Mouse (Mus musculus) CH12.LX (cell line): ENCODE measurements around the gene Gm37240. TPM values are rescaled to one million over a fixed set of nuclear protein-coding genes. Genes with fewer than 3 reads are reported as not detected.

Experiments
- DNase-seq: peaks from one replicate; pipeline ENCODE4 v3.0.0-alpha.2; 2013; ENCODE audit errors: extremely low read depth
- H3K27ac ChIP-seq: 2 replicates; pipeline ENCODE4 v1.5.1; 2012; ENCODE audit warnings: low read depth, mild to moderate bottlenecking, control low read depth, moderate library complexity; ENCODE audit not compliant: insufficient read depth
- H3K27me3 ChIP-seq: replicated peaks from 2 replicates; pipeline ENCODE3; 2012; ENCODE audit warnings: inconsistent platforms
- H3K36me3 ChIP-seq, 2 experiments: replicated peaks in 1 of 2; 2 replicates each; pipeline versions ENCODE3 to v1.6.1; 2012; ENCODE audit warnings: inconsistent platforms in 1 of 2, low read length in 1 of 2, mild to moderate bottlenecking in 1 of 2, mixed read lengths in 1 of 2, moderate library complexity in 1 of 2; ENCODE audit not compliant: control insufficient read depth in 1 of 2, insufficient read depth in 1 of 2
- H3K4me1 ChIP-seq, 2 experiments: 2 replicates each; pipeline ENCODE4 v1.6.1; 2012; ENCODE audit warnings: inconsistent platforms in 1 of 2, moderate library complexity in 1 of 2; ENCODE audit not compliant: insufficient read depth in 2 of 2, control insufficient read depth in 1 of 2
- H3K4me2 ChIP-seq: 2 replicates; pipeline ENCODE4 v1.6.1; 2012; ENCODE audit warnings: low read depth, mild to moderate bottlenecking, control low read depth; ENCODE audit not compliant: poor library complexity, insufficient read depth, severe bottlenecking
- H3K4me3 ChIP-seq, 3 experiments: fragments of 150-350 bp in 1 of 3; sonication (generic) in 1 of 3; replicated peaks in 1 of 3; 2 replicates each; pipeline versions ENCODE3 to v1.5.1; 2011 to 2012; ENCODE audit warnings: low read depth in 2 of 3, low read length in 2 of 3, mild to moderate bottlenecking in 2 of 3, moderate library complexity in 2 of 3, control low read depth in 1 of 3, improper control_type of control experiment in 1 of 3, inconsistent platforms in 1 of 3, mixed read lengths in 1 of 3; ENCODE audit not compliant: poor library complexity in 1 of 3
- H3K79me2 ChIP-seq: replicated peaks from 2 replicates; pipeline ENCODE4 v1.6.1; 2012; ENCODE audit warnings: mild to moderate bottlenecking, moderate library complexity; ENCODE audit not compliant: control insufficient read depth, poor library complexity, insufficient read depth, severe bottlenecking; ENCODE audit errors: extremely low read depth
- H3K9ac ChIP-seq: 2 replicates; pipeline ENCODE4 v1.6.1; 2012; ENCODE audit warnings: low read depth, mild to moderate bottlenecking, control low read depth, moderate library complexity; ENCODE audit not compliant: insufficient read depth
- H3K9me3 ChIP-seq: replicated peaks from 2 replicates; pipeline ENCODE3; 2012; ENCODE audit warnings: low read length, inconsistent platforms, mixed read lengths
- CHD1 ChIP-seq: IDR thresholded peaks from 2 replicates; pipeline ENCODE4 v1.6.1; 2012; ENCODE audit warnings: low read depth, low read length, improper control_type of control experiment, inconsistent platforms
- CHD2 ChIP-seq: IDR thresholded peaks from 2 replicates; pipeline ENCODE4 v1.6.1; 2011; ENCODE audit warnings: low read length, improper control_type of control experiment
- CTCF ChIP-seq, 2 experiments: IDR thresholded peaks in 1 of 2; conservative IDR thresholded peaks in 1 of 2; 2 replicates each; pipeline ENCODE4 v1.5.1; 2011 to 2012; ENCODE audit warnings: low read depth in 2 of 2, low read length in 2 of 2, improper control_type of control experiment in 1 of 2, inconsistent platforms in 1 of 2, mild to moderate bottlenecking in 1 of 2, moderate library complexity in 1 of 2
- E2F4 ChIP-seq: IDR thresholded peaks from 2 replicates; pipeline ENCODE4 v1.6.1; 2011; ENCODE audit warnings: low read depth, low read length, improper control_type of control experiment; ENCODE audit not compliant: insufficient replicate concordance
- ELF1 ChIP-seq: IDR thresholded peaks from 2 replicates; pipeline ENCODE4 v1.6.1; 2014; ENCODE audit warnings: low read depth, mild to moderate bottlenecking, inconsistent platforms, low read length, improper control_type of control experiment
- EP300 ChIP-seq: IDR thresholded peaks from 2 replicates; pipeline ENCODE4 v1.6.1; 2011; ENCODE audit warnings: low read length, improper control_type of control experiment
- ETS1 ChIP-seq: conservative IDR thresholded peaks from 2 replicates; pipeline ENCODE4 v1.6.1; 2012; ENCODE audit warnings: low read depth, mild to moderate bottlenecking, inconsistent platforms, low read length, improper control_type of control experiment, moderate library complexity
- GABPA ChIP-seq: IDR thresholded peaks from 2 replicates; pipeline ENCODE4 v1.6.1; 2012; ENCODE audit warnings: low read depth, low read length, improper control_type of control experiment, inconsistent platforms; ENCODE audit not compliant: insufficient replicate concordance
- JUN ChIP-seq: IDR thresholded peaks from 2 replicates; pipeline ENCODE4 v1.6.1; 2011; ENCODE audit warnings: low read depth, mild to moderate bottlenecking, low read length, improper control_type of control experiment, moderate library complexity; ENCODE audit not compliant: insufficient read depth
- JUND ChIP-seq: conservative IDR thresholded peaks from 2 replicates; pipeline ENCODE4 v1.6.1; 2011; ENCODE audit warnings: low read depth, low read length, improper control_type of control experiment
- KAT2A ChIP-seq: IDR thresholded peaks from 2 replicates; pipeline ENCODE4 v1.6.1; 2012; ENCODE audit warnings: low read length, improper control_type of control experiment, inconsistent platforms; ENCODE audit not compliant: insufficient replicate concordance
- MAFK ChIP-seq: IDR thresholded peaks from 2 replicates; pipeline ENCODE4 v1.6.1; 2011; ENCODE audit warnings: low read length, improper control_type of control experiment; ENCODE audit not compliant: insufficient replicate concordance
- MAZ ChIP-seq: IDR thresholded peaks from 2 replicates; pipeline ENCODE4 v1.6.1; 2012; ENCODE audit warnings: low read depth, mild to moderate bottlenecking, inconsistent platforms, low read length, improper control_type of control experiment, moderate library complexity
- MXI1 ChIP-seq: IDR thresholded peaks from 2 replicates; pipeline ENCODE4 v1.6.1; 2011; ENCODE audit warnings: mild to moderate bottlenecking, low read depth, low read length, improper control_type of control experiment
- NRF1 ChIP-seq: IDR thresholded peaks from 2 replicates; pipeline ENCODE4 v1.6.1; 2014; ENCODE audit warnings: low read depth, mild to moderate bottlenecking, inconsistent platforms, low read length, improper control_type of control experiment, moderate library complexity
- PAX5 ChIP-seq: IDR thresholded peaks from 2 replicates; pipeline ENCODE4 v1.6.1; 2012; ENCODE audit warnings: low read length, inconsistent platforms, mixed read lengths
- POLR2AphosphoS2 ChIP-seq: IDR thresholded peaks from 2 replicates; pipeline ENCODE4 v1.6.1; 2011; ENCODE audit warnings: low read depth, low read length, improper control_type of control experiment
- RAD21 ChIP-seq: IDR thresholded peaks from 2 replicates; pipeline ENCODE4 v1.6.1; 2011; ENCODE audit warnings: low read depth, mild to moderate bottlenecking, low read length, improper control_type of control experiment, moderate library complexity
- RCOR1 ChIP-seq: conservative IDR thresholded peaks from 2 replicates; pipeline ENCODE4 v1.6.1; 2012; ENCODE audit warnings: low read depth, mild to moderate bottlenecking, inconsistent platforms, low read length, improper control_type of control experiment
- TCF12 ChIP-seq: IDR thresholded peaks from 2 replicates; pipeline ENCODE4 v1.6.1; 2014; ENCODE audit warnings: low read depth, mild to moderate bottlenecking, inconsistent platforms, low read length, improper control_type of control experiment
- UBTF ChIP-seq: IDR thresholded peaks from 2 replicates; pipeline ENCODE4 v1.6.1; 2012; ENCODE audit warnings: low read depth, mild to moderate bottlenecking, inconsistent platforms, low read length, improper control_type of control experiment, moderate library complexity
- USF2 ChIP-seq: conservative IDR thresholded peaks from 2 replicates; pipeline ENCODE4 v1.6.1; 2011; ENCODE audit warnings: low read depth, low read length, improper control_type of control experiment
- ZKSCAN1 ChIP-seq: IDR thresholded peaks from 2 replicates; pipeline ENCODE4 v1.6.1; 2012; ENCODE audit warnings: low read depth, inconsistent platforms, low read length, improper control_type of control experiment, borderline replicate concordance
- ZNF384 ChIP-seq: IDR thresholded peaks from 2 replicates; pipeline ENCODE4 v1.6.1; 2012; ENCODE audit warnings: low read depth, low read length, improper control_type of control experiment, inconsistent platforms
- dilution Hi-C: fragments of 300-500 bp; cut with MboI; formaldehyde crosslinking; loops from 2 replicates; pipeline ENCODE4 v1.14.3; 2020; ENCODE audit warnings: low sequenced_read_pairs; ENCODE audit not compliant: extremely low pct_unique_long_range_greater_than_20kb, extremely low pct_ligation_motif_present
- in situ Hi-C: fragments of 300-500 bp; cut with MboI; formaldehyde crosslinking; loops from 3 replicates; pipeline ENCODE4 v1.14.3; 2019; ENCODE audit warnings: low sequenced_read_pairs, low pct_ligation_motif_present, low pct_unique_long_range_greater_than_20kb, mixed read lengths
- polyA plus RNA-seq: library from polyadenylated mRNA; unstranded; fragments of >175 nt; gene quantifications from 2 replicates; pipeline ENCODE4 v1.2.1, GENCODE M21; 2012; ENCODE audit warnings: low read depth; ENCODE audit not compliant: insufficient read length
- total RNA-seq, 2 experiments: library from RNA; depleted of rRNA; stranded (reverse); fragments of 300-350 nt in 1 of 2; fragments of >200 nt in 1 of 2; gene quantifications; 2 replicates each; pipeline ENCODE4 v1.2.3; 2012 to 2014

Gm37240 gene
- total and polyA plus RNA-seq, 3 experiments, result 0.08 to 0.19 (median 0.14) TPM

GRCm38 (mm10) chr3:85460021-85460420, 427.3 kb downstream of the Gm37240 start:
- H3K79me2 ChIP-seq, result no peaks in the 10 kb centered on the region
- in situ Hi-C loops, result no loop called here
- no peaks in the 10 kb centered on the region for H3K4me1 ChIP-seq
- no peak overlapping the region for H3K27ac ChIP-seq
- H3K36me3 ChIP-seq, result no peaks in the 10 kb centered on the region
- dilution Hi-C loops, result no loop called here
- no peak for DNase-seq
- TF ChIP-seq E2F4, result no peak
- TF ChIP-seq UBTF, result no peak
- no peak for TF ChIP-seq PAX5
- no peak for TF ChIP-seq CHD1
- TF ChIP-seq JUN, result no peak
- no peak for TF ChIP-seq MAZ
- TF ChIP-seq GABPA, result no peak
- TF ChIP-seq TCF12, result no peak
- TF ChIP-seq ZKSCAN1, result no peak
- TF ChIP-seq, all 38 proteins: peak for 0
- no peaks in the 10 kb centered on the region for H3K27me3 ChIP-seq
- no peak overlapping the region for H3K9ac ChIP-seq
- H3K4me3 ChIP-seq, result no peak overlapping the region
- H3K9me3 ChIP-seq, result peaks cover 2% of the 10 kb centered on the region
- H3K4me2 ChIP-seq, result no peak overlapping the region

- Histone ChIP-seq H3K36me3 (no peaks in the 10 kb centered on the region), H3K4me2 (no peak overlapping the region), H3K27me3 (no peaks in the 10 kb centered on the region), H3K4me1 (no peaks in the 10 kb centered on the region), H3K4me3 (no peak overlapping the region), H3K9ac (no peak overlapping the region), H3K9me3 (no peaks in the 10 kb centered on the region), H3K27ac (no peak overlapping the region)
- in situ Hi-C loops, result no loop called here
- TF ChIP-seq RCOR1, result no peak
- TF ChIP-seq MAFK, result no peak
- TF ChIP-seq USF2, result no peak
- TF ChIP-seq CTCF (conservative IDR thresholded peaks at IDR 0.05 in 1 of 2, IDR thresholded peaks at IDR 0.05 in 1 of 2; ENCODE audit: low read depth in 2 of 2, low read length in 2 of 2), result no peak
- TF ChIP-seq ZKSCAN1, result no peak
- no peak for TF ChIP-seq RAD21
- TF ChIP-seq ELF1, result no peak
- no peak for TF ChIP-seq NRF1
- TF ChIP-seq ZNF384, result no peak
- TF ChIP-seq TCF12, result no peak
- no peak for TF ChIP-seq EP300
- TF ChIP-seq JUND, result no peak
- no peak for TF ChIP-seq CHD2
- TF ChIP-seq MXI1, result no peak
- no peak for TF ChIP-seq UBTF
- no peak for TF ChIP-seq MAZ
- no peak for TF ChIP-seq E2F4
- TF ChIP-seq ETS1, result no peak
- TF ChIP-seq KAT2A, result no peak
- TF ChIP-seq POLR2AphosphoS2, result no peak
- TF ChIP-seq, all 38 proteins: peak for 0
- H3K79me2 ChIP-seq, result no peaks in the 10 kb centered on the region
- dilution Hi-C loops, result no loop called here
- DNase-seq, result no peak
Observed at GRCm38 (mm10) chr3:85456983-85457382, 430.3 kb downstream of the Gm37240 start.
